Mouse (Mus musculus) intestine, embryonic 14.5 days (tissue): ENCODE data around the gene P2ry10b. TPM values are rescaled to one million over a fixed set of nuclear protein-coding genes. Genes with fewer than 3 reads are reported as not detected.

Experiments
- ATAC-seq: fragments of 200-750 bp; cut with Nextera tagmentation; replicated peaks from 2 replicates; pipeline ENCODE4 v1.8.0; 2017; ENCODE audit warnings: low read depth, moderate number of reproducible peaks, moderate TSS enrichment, moderate library complexity; ENCODE audit not compliant: low FRiP score, low TSS enrichment
- DNase-seq: peaks from one replicate; pipeline ENCODE4 v3.0.0-alpha.2; 2018; ENCODE audit warnings: low spot score
- H3K27ac ChIP-seq: fragments of 300-500 bp; sonication (generic); 2 replicates; pipeline ENCODE4 v1.5.1; 2014; ENCODE audit warnings: low read depth, mild to moderate bottlenecking, control low read depth
- H3K27me3 ChIP-seq: fragments of 300-500 bp; sonication (generic); replicated peaks from 2 replicates; pipeline ENCODE4 v1.6.1; 2014; ENCODE audit warnings: low read length, control low read depth; ENCODE audit not compliant: control insufficient read depth, insufficient read depth
- H3K36me3 ChIP-seq: fragments of 300-500 bp; sonication (generic); 2 replicates; pipeline ENCODE4 v1.6.1; 2014; ENCODE audit warnings: low read length, control low read depth; ENCODE audit not compliant: control insufficient read depth, insufficient read depth
- H3K4me1 ChIP-seq: fragments of 300-500 bp; sonication (generic); replicated peaks from 2 replicates; pipeline ENCODE4 v1.6.1; 2014; ENCODE audit warnings: low read length, control low read depth, mixed read lengths; ENCODE audit not compliant: control insufficient read depth, insufficient read depth
- H3K4me2 ChIP-seq: fragments of 300-500 bp; sonication (generic); 2 replicates; pipeline ENCODE4 v1.6.1; 2014; ENCODE audit warnings: low read length
- H3K4me3 ChIP-seq: fragments of 300-500 bp; sonication (generic); 2 replicates; pipeline ENCODE4 v1.5.1; 2014; ENCODE audit warnings: low read depth, low read length, control low read depth, mixed read lengths
- H3K9ac ChIP-seq: fragments of 300-500 bp; sonication (generic); 2 replicates; pipeline ENCODE4 v1.6.1; 2014; ENCODE audit warnings: mild to moderate bottlenecking, low read length
- H3K9me3 ChIP-seq: fragments of 300-500 bp; sonication (generic); 2 replicates; pipeline ENCODE4 v1.6.1; 2016; ENCODE audit warnings: low read length, control low read depth; ENCODE audit not compliant: control insufficient read depth
- WGBS: fragments of 180-500 bp; shearing (Covaris S2); extraction: QIAGEN DNeasy Blood & Tissue Kit; methylation state at CpG from one replicate; pipeline ENCODE4 v1.1.7; 2014; 5-methylcytosine and 5-hydroxymethylcytosine counted together
- polyA plus RNA-seq: library from polyadenylated mRNA; unstranded; fragments of >200 nt; fragmentation: Nextera tagmentation; extraction: Ambion mirVana; gene quantifications from 2 replicates; pipeline ENCODE4 v1.2.1, GENCODE M21; 2014

Gene P2ry10b
- polyA plus RNA-seq = 0.51 and 0.60 TPM in 2 replicates

DNA sequence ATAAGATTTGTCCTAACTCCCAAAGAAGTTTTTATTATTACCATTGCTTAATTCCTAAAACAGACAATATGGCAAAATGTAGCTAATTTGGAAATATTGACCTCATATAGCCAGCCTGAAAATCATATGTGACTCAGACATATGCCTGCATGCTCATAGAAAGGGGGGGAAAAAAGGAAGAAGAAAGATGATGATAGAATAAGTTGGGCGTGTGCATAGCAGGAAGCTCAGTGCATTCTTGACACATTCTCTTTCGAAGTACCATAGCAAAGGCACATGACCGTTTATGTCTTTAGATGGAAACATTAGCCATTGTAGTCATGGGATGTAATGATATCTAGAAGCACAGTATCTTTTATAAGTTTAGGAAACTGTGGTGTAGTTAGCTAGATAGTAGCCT is at the start of gene P2ry10b:
Gene P2ry10b, plus strand, starts transcription at position 247 of the 400 bp plus-strand sequence.
- WGBS = 77% methylated on average over 3 of the region's 3 CpGs
- Histone ChIP-seq H3K4me2 (no peak within 1 kb of the TSS), H3K27me3 (no peaks in the 10 kb centered on the region), H3K4me1 (no peaks in the 10 kb centered on the region; the same call in 1 of the 2 replicates), H3K36me3 (no peaks in the 10 kb centered on the region), H3K9ac (no peak within 1 kb of the TSS), H3K4me3 (no peak within 1 kb of the TSS), H3K9me3 (no peaks in the 10 kb centered on the region), H3K27ac (peak within 1 kb of the TSS; percentile 48; the same call in 1 of the 2 replicates)
- DNase-seq (no peak), ATAC-seq (no peak)

GRCm38 (mm10) chrX:107116333-107116732 is 32.4 kb upstream of the P2ry10b start:
- Histone ChIP-seq H3K27me3 (no peaks in the 10 kb centered on the region), H3K9me3 (no peaks in the 10 kb centered on the region), H3K36me3 (no peaks in the 10 kb centered on the region), H3K9ac (no peak overlapping the region), H3K27ac (no peak overlapping the region), H3K4me3 (no peak overlapping the region), H3K4me1 (no peaks in the 10 kb centered on the region), H3K4me2 (no peak overlapping the region)
- ATAC-seq = no peak
- DNase-seq = no peak
- WGBS = 96% methylated on average over 1 of the region's 1 CpGs

GRCm38 (mm10) chrX:107116987-107117386 is 31.7 kb upstream of the P2ry10b start:
- Histone ChIP-seq H3K4me3 (no peak overlapping the region), H3K27ac (no peak overlapping the region), H3K4me1 (no peaks in the 10 kb centered on the region), H3K4me2 (no peak overlapping the region), H3K36me3 (no peaks in the 10 kb centered on the region), H3K27me3 (no peaks in the 10 kb centered on the region), H3K9ac (no peak overlapping the region), H3K9me3 (no peaks in the 10 kb centered on the region)
- DNase-seq (no peak), ATAC-seq (no peak)
- WGBS = 83% methylated on average over 1 of the region's 1 CpGs

GRCm38 (mm10) chrX:107143184-107143583 is 5.5 kb upstream of the P2ry10b start:
- Histone ChIP-seq H3K27ac (no peak overlapping the region), H3K4me2 (no peak overlapping the region), H3K4me1 (no peaks in the 10 kb centered on the region), H3K36me3 (no peaks in the 10 kb centered on the region), H3K27me3 (no peaks in the 10 kb centered on the region), H3K9ac (no peak overlapping the region), H3K9me3 (no peaks in the 10 kb centered on the region), H3K4me3 (no peak overlapping the region)
- DNase-seq = no peak
- WGBS = 57% methylated on average over 3 of the region's 3 CpGs
- no peak for ATAC-seq

DNA sequence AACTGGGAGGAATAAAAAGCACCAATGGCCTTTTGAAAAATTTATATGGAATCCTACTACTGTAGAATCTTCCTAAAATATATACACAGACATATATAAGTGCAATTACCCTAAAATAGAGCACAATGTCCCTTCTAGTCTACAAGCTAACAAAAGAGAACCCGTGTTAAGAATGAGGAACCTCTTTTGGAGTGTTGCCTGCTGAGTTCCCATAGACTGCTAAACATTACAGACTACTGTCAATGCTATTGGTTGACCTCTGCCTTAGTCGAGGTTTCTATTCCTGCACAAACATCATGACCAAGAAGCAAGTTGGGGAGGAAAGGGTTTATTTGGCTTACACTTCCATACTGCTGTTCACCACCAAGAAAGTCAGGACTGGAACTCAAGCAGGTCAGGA is 4.8 kb upstream of the P2ry10b start:
- no peak overlapping the region for H3K27ac ChIP-seq
- no peak for DNase-seq
- no peak for ATAC-seq
- no peaks in the 10 kb centered on the region for H3K4me1 ChIP-seq
- H3K27me3 ChIP-seq = no peaks in the 10 kb centered on the region
- H3K9ac ChIP-seq = no peak overlapping the region
- WGBS = 75% methylated on average over 2 of the region's 2 CpGs
- H3K9me3 ChIP-seq = no peaks in the 10 kb centered on the region
- no peak overlapping the region for H3K4me3 ChIP-seq
- no peak overlapping the region for H3K4me2 ChIP-seq
- H3K36me3 ChIP-seq = no peaks in the 10 kb centered on the region

DNA sequence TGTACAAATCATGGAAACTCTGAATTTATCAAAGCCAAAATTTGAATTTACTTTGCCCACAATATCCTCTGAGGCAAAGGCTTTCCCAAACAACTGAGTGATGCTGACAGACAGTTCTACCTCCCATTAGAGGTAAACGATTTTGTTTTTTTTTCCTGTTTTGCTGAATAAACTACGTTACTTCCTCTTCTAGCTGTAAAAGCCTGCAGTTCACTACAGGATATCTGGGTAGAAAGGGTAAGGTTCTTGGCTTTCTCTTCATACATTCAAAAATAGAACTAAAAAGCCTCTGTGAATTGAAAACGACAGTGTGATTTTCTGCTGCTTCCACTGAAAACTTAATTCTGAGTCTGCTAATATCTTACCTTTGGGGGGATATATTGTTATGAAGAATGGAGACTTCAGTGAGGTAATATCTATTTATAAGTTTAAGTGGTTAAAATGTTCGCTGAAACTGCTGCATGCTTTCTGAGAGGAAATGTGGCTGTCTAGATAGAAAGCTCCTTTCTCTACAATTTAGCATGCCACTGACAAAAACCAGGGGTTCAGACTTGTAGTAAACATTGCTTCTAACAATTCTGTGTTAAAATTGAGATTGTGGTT is 765 bp downstream of the P2ry10b start:
- Histone ChIP-seq H3K27me3 (no peaks in the 10 kb centered on the region), H3K4me2 (no peak overlapping the region), H3K4me1 (no peaks in the 10 kb centered on the region; the same call in 1 of the 2 replicates), H3K9ac (no peak overlapping the region), H3K27ac (peak overlapping the region; percentile 48; the same call in 1 of the 2 replicates), H3K4me3 (no peak overlapping the region), H3K36me3 (no peaks in the 10 kb centered on the region), H3K9me3 (no peaks in the 10 kb centered on the region)
- WGBS = 33% methylated on average over 4 of the region's 4 CpGs
- no peak for DNase-seq
- no peak for ATAC-seq

DNA sequence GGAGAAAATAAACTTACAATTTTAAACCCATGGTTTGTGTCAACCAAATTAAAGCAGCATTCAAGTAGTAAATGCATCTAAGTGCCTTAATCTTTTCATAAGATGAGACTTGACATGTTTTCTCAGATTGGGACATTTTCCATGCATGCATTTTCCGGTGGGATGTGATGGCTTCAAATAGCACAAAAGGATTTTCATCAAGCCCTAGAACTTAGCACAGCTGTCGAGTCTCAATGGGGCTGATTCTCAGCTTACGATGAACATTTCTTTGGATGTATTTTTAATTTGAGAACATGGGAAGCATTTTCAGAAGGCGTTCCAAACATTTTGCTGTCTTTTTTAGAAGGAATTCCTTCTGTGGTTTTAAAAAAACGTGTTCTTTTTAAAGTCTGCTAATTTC is 1.3 kb downstream of the P2ry10b start:
- Histone ChIP-seq H3K27ac (peak overlapping the region; percentile 48; the same call in 1 of the 2 replicates), H3K27me3 (no peaks in the 10 kb centered on the region), H3K36me3 (no peaks in the 10 kb centered on the region), H3K4me3 (no peak overlapping the region), H3K9me3 (no peaks in the 10 kb centered on the region), H3K4me2 (no peak overlapping the region), H3K4me1 (no peaks in the 10 kb centered on the region; the same call in 1 of the 2 replicates), H3K9ac (no peak overlapping the region)
- 30% methylated on average over 5 of the region's 5 CpGs for WGBS
- DNase-seq = no peak
- ATAC-seq = no peak

GRCm38 (mm10) chrX:107150752-107151515 is 2.2 kb downstream of the P2ry10b start:
- DNase-seq = no peak
- Histone ChIP-seq H3K27ac (peak overlapping the region; percentile 62), H3K36me3 (no peaks in the 10 kb centered on the region), H3K4me3 (no peak overlapping the region), H3K9ac (no peak overlapping the region), H3K9me3 (no peaks in the 10 kb centered on the region), H3K27me3 (no peaks in the 10 kb centered on the region), H3K4me2 (0 out of 2 replicates have a peak overlapping the region, but pooled peaks have one; percentile 7), H3K4me1 (no peaks in the 10 kb centered on the region; the same call in 1 of the 2 replicates)
- 58% methylated on average over 4 of the region's 4 CpGs for WGBS
- no peak for ATAC-seq
